Mouse (Mus musculus) hindbrain, embryonic 11.5 days (tissue): ENCODE results near the gene Dusp1. TPM values are rescaled to one million over a fixed set of nuclear protein-coding genes. Genes with fewer than 3 reads are reported as not detected.

Source experiments
- ATAC-seq: fragments of 200-750 bp; cut with Nextera tagmentation; 2 replicates; pipeline ENCODE4 v1.8.0; 2017; ENCODE audit warnings: mild to moderate bottlenecking, moderate TSS enrichment, moderate library complexity; ENCODE audit not compliant: low FRiP score
- DNase-seq: peaks from one replicate; pipeline ENCODE4 v3.0.0-alpha.2; 2015; ENCODE audit warnings: low spot score
- H3K27ac ChIP-seq: fragments of 300-500 bp; sonication (generic); 2 replicates; pipeline ENCODE4 v1.5.1; 2014; ENCODE audit warnings: mild to moderate bottlenecking, low read depth, low read length
- H3K27me3 ChIP-seq: fragments of 300-500 bp; sonication (generic); 2 replicates; pipeline ENCODE4 v1.6.1; 2014; ENCODE audit warnings: mild to moderate bottlenecking, low read length, moderate library complexity, mixed read lengths; ENCODE audit not compliant: control insufficient read depth, insufficient read depth
- H3K36me3 ChIP-seq: fragments of 300-500 bp; sonication (generic); 2 replicates; pipeline ENCODE4 v1.6.1; 2014; ENCODE audit warnings: mild to moderate bottlenecking, low read length, moderate library complexity, mixed read lengths; ENCODE audit not compliant: control insufficient read depth, insufficient read depth
- H3K4me1 ChIP-seq: fragments of 300-500 bp; sonication (generic); replicated peaks from 2 replicates; pipeline ENCODE4 v1.6.1; 2014; ENCODE audit warnings: low read length, mixed read lengths; ENCODE audit not compliant: control insufficient read depth, insufficient read depth
- H3K4me2 ChIP-seq: fragments of 300-500 bp; sonication (generic); replicated peaks from 2 replicates; pipeline ENCODE4 v1.6.1; 2014; ENCODE audit warnings: mild to moderate bottlenecking, low read depth, low read length
- H3K4me3 ChIP-seq: fragments of 300-500 bp; sonication (generic); 2 replicates; pipeline ENCODE4 v1.5.1; 2014; ENCODE audit warnings: low read depth, low read length
- H3K9ac ChIP-seq: fragments of 300-500 bp; sonication (generic); 2 replicates; pipeline ENCODE4 v1.6.1; 2014; ENCODE audit warnings: low read depth, low read length
- H3K9me3 ChIP-seq: fragments of 300-500 bp; sonication (generic); 2 replicates; pipeline ENCODE4 v1.6.1; 2016; ENCODE audit warnings: low read length; ENCODE audit not compliant: control insufficient read depth
- WGBS: fragments of 180-500 bp; shearing (Covaris S2); extraction: QIAGEN DNeasy Blood & Tissue Kit; methylation state at CpG from one replicate; pipeline ENCODE4 v1.1.7; 2014; 5-methylcytosine and 5-hydroxymethylcytosine counted together
- polyA plus RNA-seq: library from polyadenylated mRNA; unstranded; fragments of >200 nt; fragmentation: Nextera tagmentation; extraction: Ambion mirVana; gene quantifications from 2 replicates; pipeline ENCODE4 v1.2.1, GENCODE M21; 2014

Dusp1 gene
- polyA plus RNA-seq, 1 experiment from 2014 or later, result 34.9 TPM

- DNase-seq (no peak), ATAC-seq (no peak)
- WGBS, result 97% methylated on average over 3 of the region's 3 CpGs
- Histone ChIP-seq H3K4me3 (no peak overlapping the region), H3K4me2 (no peak overlapping the region), H3K9me3 (no peaks in the 10 kb centered on the region), H3K27ac (no peak overlapping the region), H3K27me3 (no peaks in the 10 kb centered on the region), H3K9ac (no peak overlapping the region), H3K36me3 (no peaks in the 10 kb centered on the region; the same call in 1 of the 2 replicates), H3K4me1 (no peaks in the 10 kb centered on the region; the same call in 1 of the 2 replicates)
These were observed 19.0 kb upstream of the Dusp1 start for GRCm38 (mm10) chr17:26580873-26581401.

DNA sequence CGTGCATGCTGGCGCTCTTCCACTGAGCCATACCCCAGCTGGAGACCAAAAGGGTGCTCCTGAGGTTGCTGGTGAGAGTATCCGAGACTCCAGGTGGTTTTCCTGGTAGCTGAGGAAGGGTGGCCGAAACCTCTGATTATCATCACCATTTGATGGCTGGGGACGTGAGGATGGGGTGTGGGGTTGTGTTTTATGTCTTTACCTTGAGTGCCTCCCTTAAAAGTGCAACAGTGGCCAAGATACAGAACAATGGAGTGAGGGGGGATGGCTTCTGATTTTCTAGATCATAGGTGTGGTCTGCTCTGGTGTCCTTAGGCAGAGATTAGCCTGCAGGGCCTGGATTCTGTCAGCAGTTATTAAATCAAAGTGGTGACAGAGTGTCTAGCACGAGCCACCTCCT lies 17.5 kb upstream of the Dusp1 start:
- no peaks in the 10 kb centered on the region for H3K27me3 ChIP-seq
- H3K9me3 ChIP-seq, result no peaks in the 10 kb centered on the region
- H3K4me3 ChIP-seq, result no peak overlapping the region
- no peak for ATAC-seq
- no peak for DNase-seq
- peaks cover 2% of the 10 kb centered on the region; the same call in 1 of the 2 replicates for H3K4me1 ChIP-seq
- no peak overlapping the region for H3K9ac ChIP-seq
- 92% methylated on average over 6 of the region's 6 CpGs for WGBS
- H3K4me2 ChIP-seq, result no peak overlapping the region
- H3K27ac ChIP-seq, result no peak overlapping the region
- no peaks in the 10 kb centered on the region; the same call in 1 of the 2 replicates for H3K36me3 ChIP-seq

GRCm38 (mm10) chr17:26578771-26579170 lies 16.8 kb upstream of the Dusp1 start:
- Histone ChIP-seq H3K36me3 (no peaks in the 10 kb centered on the region; the same call in 1 of the 2 replicates), H3K27ac (no peak overlapping the region), H3K4me2 (no peak overlapping the region), H3K27me3 (no peaks in the 10 kb centered on the region), H3K9ac (no peak overlapping the region), H3K4me3 (no peak overlapping the region), H3K9me3 (no peaks in the 10 kb centered on the region), H3K4me1 (0 out of 2 replicates have a peak, but pooled peaks cover 2% of the 10 kb centered on the region)
- ATAC-seq (no peak), DNase-seq (no peak)
- WGBS, result 96% methylated on average over 11 of the region's 11 CpGs

- Histone ChIP-seq H3K27me3 (no peaks in the 10 kb centered on the region), H3K4me3 (no peak overlapping the region), H3K4me1 (0 out of 2 replicates have a peak, but pooled peaks cover 2% of the 10 kb centered on the region), H3K9me3 (no peaks in the 10 kb centered on the region), H3K9ac (no peak overlapping the region), H3K36me3 (no peaks in the 10 kb centered on the region; the same call in 1 of the 2 replicates), H3K27ac (no peak overlapping the region), H3K4me2 (no peak overlapping the region)
- ATAC-seq, result no peak
- no peak for DNase-seq
- WGBS, result 95% methylated on average over 7 of the region's 7 CpGs
These were observed 16.2 kb upstream of the Dusp1 start for GRCm38 (mm10) chr17:26578162-26578561.

- no peaks in the 10 kb centered on the region for H3K9me3 ChIP-seq
These were observed 15.4 kb upstream of the Dusp1 start for GRCm38 (mm10) chr17:26577309-26577708.

GRCm38 (mm10) chr17:26576833-26577232 lies 14.9 kb upstream of the Dusp1 start:
- Histone ChIP-seq H3K27ac (no peak overlapping the region), H3K4me2 (no peak overlapping the region), H3K4me3 (no peak overlapping the region), H3K4me1 (0 out of 2 replicates have a peak, but pooled peaks cover 2% of the 10 kb centered on the region), H3K9me3 (no peaks in the 10 kb centered on the region), H3K27me3 (no peaks in the 10 kb centered on the region), H3K36me3 (no peaks in the 10 kb centered on the region; the same call in 1 of the 2 replicates), H3K9ac (no peak overlapping the region)
- 92% methylated on average over 7 of the region's 7 CpGs for WGBS
- ATAC-seq (no peak), DNase-seq (no peak)

More at GRCm38 (mm10) chr17:26577309-26577708, 15.4 kb upstream of the Dusp1 start:
- H3K27me3 ChIP-seq, result no peaks in the 10 kb centered on the region
- no peak overlapping the region for H3K27ac ChIP-seq
- H3K4me1 ChIP-seq, result 0 out of 2 replicates have a peak, but pooled peaks cover 2% of the 10 kb centered on the region
- no peak overlapping the region for H3K4me3 ChIP-seq
- 92% methylated on average over 11 of the region's 11 CpGs for WGBS
- no peaks in the 10 kb centered on the region; the same call in 1 of the 2 replicates for H3K36me3 ChIP-seq
- no peak overlapping the region for H3K4me2 ChIP-seq
- DNase-seq (no peak), ATAC-seq (no peak)
- no peak overlapping the region for H3K9ac ChIP-seq

GRCm38 (mm10) chr17:26575786-26576690 lies 14.1 kb upstream of the Dusp1 start:
- Histone ChIP-seq H3K4me2 (no peak overlapping the region), H3K9me3 (no peaks in the 10 kb centered on the region), H3K4me3 (no peak overlapping the region), H3K27ac (no peak overlapping the region), H3K9ac (no peak overlapping the region), H3K36me3 (no peaks in the 10 kb centered on the region; the same call in 1 of the 2 replicates), H3K4me1 (0 out of 2 replicates have a peak, but pooled peaks cover 2% of the 10 kb centered on the region), H3K27me3 (no peaks in the 10 kb centered on the region)
- ATAC-seq (no peak), DNase-seq (no peak)
- 84% methylated on average over 12 of the region's 12 CpGs for WGBS

GRCm38 (mm10) chr17:26574701-26575100 lies 12.8 kb upstream of the Dusp1 start:
- no peak for DNase-seq
- no peaks in the 10 kb centered on the region for H3K27me3 ChIP-seq
- ATAC-seq, result no peak
- H3K4me3 ChIP-seq, result no peak overlapping the region
- no peak overlapping the region for H3K4me2 ChIP-seq
- no peak overlapping the region for H3K9ac ChIP-seq
- no peaks in the 10 kb centered on the region; the same call in 1 of the 2 replicates for H3K36me3 ChIP-seq
- H3K9me3 ChIP-seq, result no peaks in the 10 kb centered on the region
- 90% methylated on average over 5 of the region's 5 CpGs for WGBS
- H3K27ac ChIP-seq, result no peak overlapping the region
- peaks cover 2% of the 10 kb centered on the region; the same call in 1 of the 2 replicates for H3K4me1 ChIP-seq
